Mouse (Mus musculus): ENCODE results near the gene Git2.

DNA sequence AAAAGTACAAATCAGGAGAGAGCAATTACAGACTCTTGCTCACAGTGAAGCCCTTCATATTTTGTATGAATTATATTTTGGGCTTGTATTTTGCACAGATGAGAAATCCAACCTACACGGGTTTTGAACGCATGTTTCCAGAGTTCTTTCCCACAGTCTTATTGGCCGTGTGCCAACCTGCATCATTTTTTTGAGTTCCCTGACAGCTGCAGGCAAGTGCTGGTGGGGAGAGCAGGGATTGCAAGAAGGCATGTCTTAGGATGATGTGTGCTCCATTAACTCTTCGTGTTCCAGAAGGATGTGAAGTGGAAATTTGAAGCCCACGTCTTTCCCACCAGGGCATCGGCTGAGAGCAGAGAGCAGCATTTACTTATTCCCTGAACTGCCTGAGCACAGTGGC is 41.3 kb upstream of the Git2 start:
- TF ChIP-seq CTCF (IDR thresholded peaks at IDR 0.05; ENCODE audit: low read depth, low read length) = no peak
- no peak for TF ChIP-seq EP300 (IDR thresholded peaks at IDR 0.05; ENCODE audit: insufficient read depth, low read depth, low read length)

Measured in ES-Bruce4 (cell line).